Mouse (Mus musculus): ENCODE measurements around the gene Aamp.

Aamp gene

GRCm38 (mm10) chr1:74281886-74282285 is 2.7 kb downstream of the Aamp start:
- no peak for DNase-seq (ENCODE audit: low spot score in 2 of 2)

GRCm38 (mm10) chr1:74281372-74281771 is 3.2 kb downstream of the Aamp start:
- no peak for DNase-seq (ENCODE audit: low spot score in 2 of 2)

- DNase-seq (ENCODE audit: low spot score in 2 of 2), result no peak
Measured at GRCm38 (mm10) chr1:74280591-74281325, 3.8 kb downstream of the Aamp start.

GRCm38 (mm10) chr1:74278988-74279387 is 5.5 kb downstream of the Aamp start:
- no peak for DNase-seq (ENCODE audit: low spot score in 2 of 2)

GRCm38 (mm10) chr1:74278538-74278937 is 6.0 kb downstream of the Aamp start, which contains the start of gene Gpbar1:
TSS of gene Gpbar1 (plus strand) at chr1:74278550.
- no peak for DNase-seq (ENCODE audit: low spot score in 2 of 2)

- no peak for DNase-seq (ENCODE audit: low spot score in 2 of 2)
Measured at GRCm38 (mm10) chr1:74277883-74278537, 6.5 kb downstream of the Aamp start.

- no peak for DNase-seq (ENCODE audit: low spot score in 2 of 2)
Measured at GRCm38 (mm10) chr1:74277041-74277440, 7.5 kb downstream of the Aamp start.

- DNase-seq (ENCODE audit: low spot score in 2 of 2), result no peak
Measured at GRCm38 (mm10) chr1:74275015-74275414, 9.5 kb downstream of the Aamp start.

GRCm38 (mm10) chr1:74271659-74272058 is 12.9 kb downstream of the Aamp start:
- no peak for DNase-seq (ENCODE audit: low spot score in 2 of 2)

GRCm38 (mm10) chr1:74268750-74269149 is 15.8 kb downstream of the Aamp start:
- DNase-seq (ENCODE audit: low spot score in 2 of 2), result no peak

- DNase-seq (ENCODE audit: low spot score in 2 of 2), result no peak
Measured at GRCm38 (mm10) chr1:74262510-74262909, 22.0 kb downstream of the Aamp start.

- no peak for DNase-seq (ENCODE audit: low spot score in 2 of 2)
Measured at GRCm38 (mm10) chr1:74256782-74257181, 27.8 kb downstream of the Aamp start.

GRCm38 (mm10) chr1:74255704-74256345 is 28.7 kb downstream of the Aamp start:
- no peak for DNase-seq (ENCODE audit: low spot score in 2 of 2)

- no peak for DNase-seq (ENCODE audit: low spot score in 2 of 2)
Measured at GRCm38 (mm10) chr1:74250096-74250495, 34.4 kb downstream of the Aamp start.

- no peak for DNase-seq (ENCODE audit: low spot score in 2 of 2)
Measured at GRCm38 (mm10) chr1:74249331-74249980, 35.1 kb downstream of the Aamp start.

GRCm38 (mm10) chr1:74248799-74249198 is 35.7 kb downstream of the Aamp start:
- peak; percentile 71 to 76 for DNase-seq (ENCODE audit: low spot score in 2 of 2)

GRCm38 (mm10) chr1:74245525-74245924 is 39.0 kb downstream of the Aamp start:
- DNase-seq (ENCODE audit: low spot score in 2 of 2), result no peak

- no peak for DNase-seq (ENCODE audit: low spot score in 2 of 2)
Measured at GRCm38 (mm10) chr1:74240832-74241231, 43.7 kb downstream of the Aamp start.

- no peak for DNase-seq (ENCODE audit: low spot score in 2 of 2)
Measured at GRCm38 (mm10) chr1:74240311-74240710, 44.2 kb downstream of the Aamp start.

GRCm38 (mm10) chr1:74239618-74240017 is 44.9 kb downstream of the Aamp start:
- peak; percentile 31 to 44 for DNase-seq (ENCODE audit: low spot score in 2 of 2)

- DNase-seq (ENCODE audit: low spot score in 2 of 2), result peak in 1 of 2 experiments; percentile 21
Measured at GRCm38 (mm10) chr1:74239162-74239561, 45.4 kb downstream of the Aamp start.

GRCm38 (mm10) chr1:74238136-74238535 is 46.4 kb downstream of the Aamp start:
- DNase-seq (ENCODE audit: low spot score in 2 of 2), result peak in 1 of 2 experiments; percentile 31
